Mouse (Mus musculus) stomach, postnatal 0 days (tissue): Measurements from ENCODE around the gene Fuk.

Source experiments
- CTCF ChIP-seq: IDR thresholded peaks from 2 replicates; pipeline ENCODE4 v1.5.1; 2016; ENCODE audit warnings: antibody characterized with exemption, low read depth, mild to moderate bottlenecking, moderate library complexity
- EP300 ChIP-seq: optimal IDR thresholded peaks from 2 replicates; pipeline ENCODE3; 2016; ENCODE audit warnings: antibody characterized with exemption

DNA sequence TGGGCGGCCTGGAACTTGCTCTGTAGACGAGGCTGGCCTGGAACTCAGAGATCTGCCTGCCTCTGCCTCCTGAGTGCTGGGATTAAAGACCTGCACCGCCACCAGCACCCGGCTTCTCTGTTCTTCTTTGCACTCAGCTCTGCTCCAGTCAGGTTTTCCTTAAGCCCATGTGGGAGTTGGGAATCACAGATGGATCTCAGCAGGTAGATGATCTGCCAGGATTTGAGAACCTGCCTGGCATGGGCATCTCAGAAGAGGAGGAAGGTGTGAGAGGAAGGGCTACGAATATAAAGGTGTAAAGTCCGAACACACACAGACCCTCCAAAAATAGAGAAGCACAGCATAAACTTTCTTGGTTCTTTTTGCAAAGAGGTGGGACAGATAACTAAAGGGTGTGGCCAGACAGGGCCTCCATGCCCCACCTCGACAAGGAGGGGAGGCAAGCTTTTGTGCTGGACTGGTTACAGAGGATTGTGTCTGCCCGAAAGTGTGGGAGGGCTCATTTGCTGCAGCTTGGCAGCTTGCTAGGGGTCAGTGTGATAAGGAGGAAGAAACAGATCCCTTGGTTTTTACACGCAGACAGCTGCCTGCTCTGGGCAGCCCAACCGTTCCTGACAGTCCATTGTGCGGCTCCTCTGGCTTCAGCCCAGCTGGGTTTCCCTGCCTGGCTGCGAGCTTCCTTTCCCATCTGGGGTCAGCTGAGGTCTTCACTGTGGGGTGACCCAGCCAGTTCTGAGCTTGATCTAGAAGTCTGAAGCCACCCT lies 29.1 kb upstream of the Fuk start:
- TF ChIP-seq CTCF (no peak), EP300 (no peak)
